Mouse (Mus musculus): ENCODE data around the gene Susd4.

Susd4 gene

DNA sequence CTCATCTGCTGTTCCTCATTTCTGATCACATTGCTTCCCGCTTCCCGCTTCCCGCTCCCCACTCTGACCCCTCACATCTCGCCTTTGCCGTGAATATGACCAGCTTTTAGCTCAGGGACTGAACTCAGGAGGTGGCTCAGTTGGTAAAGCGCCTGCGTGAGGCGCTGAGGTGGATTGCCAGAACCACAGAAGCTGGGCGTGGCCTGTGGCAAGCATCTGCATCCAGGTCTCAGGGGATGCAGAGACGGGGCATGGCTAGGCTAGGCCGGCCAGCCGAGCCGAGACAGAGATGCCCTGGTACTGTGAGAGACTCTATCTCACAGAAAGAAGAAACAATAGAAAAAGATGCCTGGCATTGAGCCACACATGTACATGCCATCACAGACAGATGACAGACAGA, 93.0 kb downstream of the Susd4 start:
- no peak for DNase-seq (ENCODE audit: low spot score in 2 of 2)

DNA sequence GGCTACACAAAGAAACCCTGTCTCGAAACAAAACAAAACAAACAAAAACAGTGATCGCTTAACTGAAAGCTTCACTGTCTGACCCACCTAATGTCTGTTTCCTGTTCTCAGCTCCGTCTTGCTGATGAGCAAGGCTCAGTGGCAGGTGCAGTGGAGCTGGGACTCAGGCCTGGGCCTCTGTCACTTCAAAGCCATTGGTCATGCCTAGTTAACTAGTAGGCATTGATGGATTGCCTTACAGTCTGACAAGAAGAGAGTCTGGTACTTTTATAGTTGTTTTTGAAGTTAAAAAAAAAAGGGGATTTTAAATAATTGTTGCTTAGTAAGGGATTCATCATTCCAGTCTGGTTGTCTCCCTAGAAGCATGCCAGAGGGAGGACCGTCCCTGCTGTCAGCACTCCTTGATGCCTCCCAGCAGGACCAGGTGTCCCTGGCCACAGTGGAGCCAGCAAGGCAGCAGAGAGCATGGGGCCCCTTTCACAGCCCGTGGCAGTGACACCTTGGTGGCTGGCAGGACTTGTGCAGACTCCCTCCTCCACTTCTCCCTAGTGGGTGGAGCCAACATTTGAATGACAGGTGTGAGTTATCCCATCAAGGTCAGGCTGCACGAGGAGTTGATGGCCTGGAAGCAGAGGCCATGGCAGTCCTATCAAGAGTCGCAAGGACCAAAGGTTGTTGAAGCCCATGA, 98.2 kb downstream of the Susd4 start:
- no peak for DNase-seq (ENCODE audit: low spot score in 2 of 2)

DNA sequence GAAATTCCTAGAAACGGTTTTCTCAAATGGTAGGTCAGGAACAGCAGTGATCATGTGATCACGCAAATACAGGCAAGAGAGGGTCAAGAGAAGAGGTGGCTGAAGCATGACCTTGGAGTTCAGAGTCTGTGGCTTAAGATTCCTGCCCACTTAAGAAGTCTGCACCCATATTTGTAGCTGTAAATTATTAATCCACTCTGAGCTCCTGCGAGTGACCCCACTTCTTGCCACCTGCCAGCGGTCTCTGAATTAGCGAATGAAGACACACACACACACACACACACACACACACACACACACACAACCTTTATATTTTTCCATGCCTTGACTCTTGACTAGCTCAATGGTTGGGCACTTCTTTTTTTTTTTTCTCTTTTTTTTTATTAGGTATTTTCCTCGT, 99.7 kb downstream of the Susd4 start:
- DNase-seq (ENCODE audit: low spot score in 2 of 2): no peak

DNA sequence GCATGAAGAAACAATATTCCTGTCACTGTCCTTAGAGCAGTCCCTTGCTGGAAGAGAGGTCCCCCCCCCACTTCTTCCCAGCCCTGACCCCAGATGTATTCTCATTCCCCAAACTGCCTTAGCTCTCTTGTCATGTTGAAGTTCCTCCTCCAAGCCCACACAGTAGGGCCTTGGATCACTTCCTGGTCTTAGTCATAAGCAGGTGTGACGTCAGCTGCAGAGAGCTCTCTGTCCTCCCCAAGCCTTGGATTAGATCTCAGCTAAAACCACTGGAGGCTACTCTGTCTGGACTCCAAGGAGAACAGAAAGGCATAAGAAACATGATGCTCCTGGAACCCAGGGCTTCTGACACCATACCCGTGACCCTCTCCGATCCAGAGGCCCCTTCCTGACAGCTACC, 104.2 kb downstream of the Susd4 start:
- no peak for DNase-seq (ENCODE audit: low spot score in 2 of 2)

DNA sequence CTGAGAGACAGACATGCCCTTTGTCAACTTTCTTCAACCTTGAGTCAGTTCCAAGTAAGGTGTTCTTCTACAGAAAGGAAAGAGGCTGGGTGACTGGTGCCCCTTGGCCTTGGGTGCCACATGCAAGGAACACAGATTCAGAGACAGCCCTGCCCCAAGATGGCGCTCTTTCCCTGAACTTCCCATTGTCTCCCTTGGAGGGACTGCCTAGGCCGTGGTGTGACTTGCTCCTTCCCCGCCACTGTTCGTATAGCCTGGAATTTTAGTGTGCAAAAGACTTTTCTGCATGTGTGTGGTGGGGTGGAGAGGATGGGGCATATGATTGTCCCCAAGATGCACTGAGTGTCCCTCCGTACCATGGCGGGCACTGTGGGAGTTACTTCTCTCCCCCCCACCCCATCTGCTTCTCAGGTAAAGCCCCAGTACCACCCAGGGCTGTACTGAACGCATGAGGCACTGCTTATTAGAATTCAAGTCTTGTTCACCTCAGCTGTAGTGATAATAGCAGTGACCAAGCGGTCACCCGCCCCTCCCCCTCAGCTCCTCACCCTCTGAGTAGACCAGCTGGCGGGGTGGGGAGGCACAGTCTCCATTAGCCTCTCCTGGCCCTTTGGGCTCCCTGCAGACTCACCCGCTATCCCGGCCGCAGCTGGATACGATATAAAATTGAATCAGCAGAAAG, 104.9 kb downstream of the Susd4 start:
- peak in 1 of 2 experiments; percentile 28 for DNase-seq (ENCODE audit: low spot score in 2 of 2)

DNA sequence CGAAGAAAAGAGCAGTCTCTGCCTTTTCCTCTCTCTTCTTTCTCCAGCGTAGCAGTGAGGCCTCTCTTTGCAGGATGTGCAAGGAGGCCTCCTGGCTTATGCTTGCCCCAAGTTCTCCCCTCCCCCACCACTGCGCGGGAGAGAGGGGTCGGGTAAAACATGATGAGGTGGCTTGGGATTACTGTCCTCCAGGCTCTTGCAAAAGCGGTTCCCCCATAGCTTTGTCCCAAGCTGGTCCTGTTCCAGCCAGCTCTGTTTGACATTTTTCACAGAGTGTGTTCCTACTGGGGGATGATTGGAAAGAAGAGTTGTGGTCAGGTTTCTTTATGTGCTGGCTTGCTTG, 105.4 kb downstream of the Susd4 start:
- no peak for DNase-seq (ENCODE audit: low spot score in 2 of 2)

DNA sequence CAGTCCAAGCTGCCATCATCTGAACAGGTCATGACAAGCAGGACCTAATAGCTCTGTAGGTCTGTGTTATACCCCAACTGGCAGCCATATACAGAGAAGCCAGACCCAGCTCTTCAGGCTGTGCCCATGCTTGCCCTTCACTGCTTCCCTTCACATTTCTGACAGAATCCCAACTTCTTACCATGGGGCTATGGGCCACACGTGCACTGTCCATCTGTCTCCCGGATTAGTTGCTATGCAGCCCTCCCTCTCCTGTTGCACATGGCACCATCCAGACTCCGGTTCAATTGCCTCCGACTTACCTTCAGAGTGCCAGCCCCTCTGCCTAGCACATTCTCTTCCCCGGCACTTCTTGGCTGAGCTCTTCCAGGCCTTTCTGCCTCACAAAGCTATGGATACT, 114.5 kb downstream of the Susd4 start:
- DNase-seq (ENCODE audit: low spot score in 2 of 2): no peak

DNA sequence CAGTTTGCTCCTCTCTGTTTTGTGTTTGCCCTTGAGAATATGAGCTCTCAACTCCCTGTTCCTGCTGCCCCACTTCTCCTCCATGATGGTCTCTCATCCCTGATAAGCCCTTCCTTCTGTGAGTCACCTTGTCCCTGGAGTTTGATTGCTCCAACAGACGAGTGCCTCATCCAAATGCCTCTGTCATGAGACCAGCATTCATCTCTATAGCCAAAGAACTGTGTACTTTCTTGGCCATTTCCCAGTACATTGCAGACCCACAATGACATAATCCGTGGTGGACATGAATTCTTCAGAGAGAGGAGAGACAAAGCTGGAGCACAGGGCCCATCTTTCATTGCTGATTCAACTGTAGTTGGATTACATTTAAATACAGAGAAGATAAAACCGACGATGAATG, 115.1 kb downstream of the Susd4 start:
- DNase-seq (ENCODE audit: low spot score in 2 of 2): no peak

DNA sequence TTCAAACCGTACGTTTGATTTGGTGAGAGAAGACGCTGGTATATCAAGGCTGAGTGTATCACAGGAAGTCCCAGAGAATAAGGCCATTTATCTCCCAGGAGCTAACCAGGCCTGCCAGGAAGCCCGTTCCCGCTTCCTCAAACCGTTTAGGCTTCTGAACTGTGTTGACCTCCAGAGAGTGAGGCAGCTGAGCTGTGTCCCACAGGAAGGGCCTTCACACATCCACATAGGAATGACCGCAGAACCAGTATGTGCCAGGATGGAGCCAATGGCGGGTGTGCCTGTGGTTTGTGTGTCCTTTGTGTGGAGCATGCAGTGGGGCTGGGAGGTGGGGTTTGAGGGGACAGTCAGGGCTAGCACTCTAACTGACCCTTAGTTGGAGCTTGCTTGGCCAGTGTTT, 117.6 kb downstream of the Susd4 start:
- DNase-seq (ENCODE audit: low spot score in 2 of 2): no peak

DNA sequence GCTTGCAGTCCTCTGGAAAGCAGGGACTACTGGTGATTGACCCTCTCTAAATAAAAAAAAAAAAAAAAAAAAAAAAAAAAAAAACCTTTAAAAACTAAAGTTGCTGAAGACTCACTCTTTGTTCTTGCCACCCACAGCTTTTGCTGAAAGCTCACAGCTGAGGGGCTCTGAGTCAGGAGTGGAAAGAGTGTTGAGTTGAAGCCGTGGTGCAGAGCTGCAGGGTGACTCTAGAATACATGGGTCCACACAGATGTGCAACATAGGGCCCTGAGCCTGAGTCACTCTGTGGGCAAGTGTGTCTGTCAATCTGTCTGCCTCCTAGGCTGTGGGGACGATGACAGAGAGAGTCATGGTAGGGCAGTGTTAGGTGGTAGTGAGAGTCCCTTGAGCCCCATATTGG, 119.0 kb downstream of the Susd4 start:
- DNase-seq (ENCODE audit: low spot score in 2 of 2): no peak

DNA sequence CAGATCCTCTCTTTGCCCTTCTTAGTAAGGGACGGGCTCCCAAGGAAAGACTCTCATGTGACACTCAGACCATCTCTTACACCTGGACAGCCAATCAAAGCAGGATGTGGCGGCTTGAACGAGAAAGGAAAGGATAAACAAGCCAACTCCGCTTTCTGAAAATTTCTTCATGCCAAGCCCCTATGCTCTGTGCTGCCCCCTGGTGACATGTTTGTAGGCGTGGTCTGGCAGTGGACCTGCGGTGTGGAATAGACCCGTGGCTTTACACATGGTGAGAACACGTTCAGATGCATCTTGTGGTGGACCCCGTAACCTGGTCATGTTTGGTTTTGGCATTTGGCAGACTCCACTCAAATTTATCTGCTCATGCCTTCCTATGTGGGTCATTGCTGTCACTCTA, 132.0 kb downstream of the Susd4 start:
- peak in 1 of 2 experiments; percentile 36 for DNase-seq (ENCODE audit: low spot score in 2 of 2)

DNA sequence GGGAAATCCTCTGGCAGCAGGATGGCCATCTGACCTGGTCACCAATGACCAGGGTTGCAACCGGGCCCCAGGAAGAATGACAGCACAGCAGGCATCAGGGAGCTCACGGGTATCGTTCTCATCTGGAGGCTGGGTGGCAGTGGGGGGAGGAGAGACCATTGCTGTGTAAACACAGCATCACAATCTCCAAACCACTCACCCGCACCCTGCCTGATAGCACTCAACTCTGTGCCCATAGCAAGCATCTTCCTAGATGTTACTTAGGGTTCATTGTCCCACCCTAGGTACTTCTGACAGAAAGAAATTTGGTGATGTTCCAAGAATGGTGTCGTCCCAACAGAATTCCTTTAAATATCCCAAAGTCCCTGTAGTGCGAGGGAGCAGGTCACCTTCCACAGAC, 133.4 kb downstream of the Susd4 start:
- DNase-seq (ENCODE audit: low spot score in 2 of 2): no peak

DNA sequence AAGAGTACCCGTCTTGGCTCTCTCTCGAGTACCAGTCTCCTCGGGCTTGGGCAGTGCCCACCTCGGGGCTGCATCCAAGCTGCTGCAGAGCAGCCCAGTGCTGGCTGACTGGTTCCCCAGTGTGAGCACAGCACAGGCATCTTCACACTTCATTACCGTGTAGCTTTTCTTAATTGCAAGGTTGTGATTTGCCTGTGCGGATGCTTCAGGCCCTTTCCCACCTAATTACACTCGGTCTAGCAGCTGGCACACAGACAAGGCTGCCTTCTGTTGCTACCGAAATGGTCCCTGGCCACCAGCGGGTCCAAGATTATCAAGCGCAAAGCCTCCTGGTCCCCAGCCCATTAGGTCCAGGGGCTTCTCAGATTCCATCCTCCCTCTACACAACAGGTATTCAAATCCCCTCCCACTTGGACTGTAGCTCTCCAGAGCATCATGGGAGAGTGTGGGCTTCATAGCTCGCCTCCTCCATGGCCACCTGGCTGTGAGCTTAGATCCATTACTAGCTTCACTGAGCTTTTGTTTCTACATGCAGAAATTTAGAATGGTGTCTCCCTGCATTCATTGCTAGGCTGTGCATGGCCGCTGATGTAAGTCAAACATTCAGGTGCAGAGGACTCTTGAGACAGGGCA, 134.0 kb downstream of the Susd4 start:
- DNase-seq (ENCODE audit: low spot score in 2 of 2): no peak

DNA sequence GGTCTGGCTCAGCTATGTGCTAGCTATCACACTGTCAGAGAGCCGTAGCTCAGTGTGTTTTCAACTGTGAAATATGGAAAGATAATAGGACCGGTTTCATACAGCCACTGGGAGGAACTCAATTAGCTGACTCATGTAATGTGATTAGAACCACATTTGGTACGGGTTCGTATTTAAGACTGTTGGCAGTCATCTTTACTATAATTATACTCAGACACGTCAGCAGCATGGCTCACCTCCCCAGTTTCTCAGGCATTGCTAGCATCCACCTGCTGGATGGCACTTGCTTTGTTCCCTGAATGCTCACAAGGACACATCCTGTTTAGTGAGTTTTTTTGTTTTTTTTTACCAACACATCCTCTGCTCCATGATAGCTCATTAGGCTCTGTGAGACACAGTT, 138.4 kb downstream of the Susd4 start:
- no peak for DNase-seq (ENCODE audit: low spot score in 2 of 2)

DNA sequence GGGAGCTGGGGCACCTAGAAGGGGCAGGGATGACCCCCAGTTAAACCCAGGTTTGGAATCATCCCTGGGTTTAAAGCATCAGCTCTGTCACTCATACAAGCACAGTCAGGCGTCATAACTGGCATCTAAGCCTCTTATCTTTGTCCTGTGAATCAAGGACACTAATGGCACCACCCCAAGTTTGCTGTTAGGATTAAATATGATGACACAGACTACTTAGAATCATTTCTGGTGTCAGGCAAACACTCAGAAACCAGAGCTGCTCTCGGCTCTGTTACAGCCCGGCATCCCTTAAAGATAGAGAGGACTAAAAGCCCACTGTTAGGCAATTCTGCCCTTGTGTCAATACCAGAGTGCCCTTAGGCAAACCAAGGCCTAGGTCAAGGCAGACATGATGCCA, 139.2 kb downstream of the Susd4 start:
- DNase-seq (ENCODE audit: low spot score in 2 of 2): no peak

DNA sequence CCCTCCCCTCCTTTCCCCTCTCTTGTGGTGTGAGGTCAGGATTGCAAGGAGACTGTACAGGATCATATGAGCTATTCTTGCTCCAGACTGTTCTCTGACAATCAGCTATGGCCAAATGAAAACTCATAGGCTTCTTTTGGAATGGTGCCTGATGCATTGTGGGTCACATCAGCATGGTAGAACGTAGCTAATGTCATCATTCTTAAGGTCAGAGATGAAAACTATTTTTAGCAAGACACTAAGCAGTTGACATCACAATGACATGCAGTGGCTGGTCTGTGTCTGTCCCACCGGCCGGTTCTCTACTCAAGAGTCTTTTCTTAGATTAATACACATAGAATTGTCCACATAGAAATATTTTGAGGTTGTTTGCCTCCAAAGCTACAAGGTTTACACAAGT, 142.0 kb downstream of the Susd4 start:
- no peak for DNase-seq (ENCODE audit: low spot score in 2 of 2)

DNA sequence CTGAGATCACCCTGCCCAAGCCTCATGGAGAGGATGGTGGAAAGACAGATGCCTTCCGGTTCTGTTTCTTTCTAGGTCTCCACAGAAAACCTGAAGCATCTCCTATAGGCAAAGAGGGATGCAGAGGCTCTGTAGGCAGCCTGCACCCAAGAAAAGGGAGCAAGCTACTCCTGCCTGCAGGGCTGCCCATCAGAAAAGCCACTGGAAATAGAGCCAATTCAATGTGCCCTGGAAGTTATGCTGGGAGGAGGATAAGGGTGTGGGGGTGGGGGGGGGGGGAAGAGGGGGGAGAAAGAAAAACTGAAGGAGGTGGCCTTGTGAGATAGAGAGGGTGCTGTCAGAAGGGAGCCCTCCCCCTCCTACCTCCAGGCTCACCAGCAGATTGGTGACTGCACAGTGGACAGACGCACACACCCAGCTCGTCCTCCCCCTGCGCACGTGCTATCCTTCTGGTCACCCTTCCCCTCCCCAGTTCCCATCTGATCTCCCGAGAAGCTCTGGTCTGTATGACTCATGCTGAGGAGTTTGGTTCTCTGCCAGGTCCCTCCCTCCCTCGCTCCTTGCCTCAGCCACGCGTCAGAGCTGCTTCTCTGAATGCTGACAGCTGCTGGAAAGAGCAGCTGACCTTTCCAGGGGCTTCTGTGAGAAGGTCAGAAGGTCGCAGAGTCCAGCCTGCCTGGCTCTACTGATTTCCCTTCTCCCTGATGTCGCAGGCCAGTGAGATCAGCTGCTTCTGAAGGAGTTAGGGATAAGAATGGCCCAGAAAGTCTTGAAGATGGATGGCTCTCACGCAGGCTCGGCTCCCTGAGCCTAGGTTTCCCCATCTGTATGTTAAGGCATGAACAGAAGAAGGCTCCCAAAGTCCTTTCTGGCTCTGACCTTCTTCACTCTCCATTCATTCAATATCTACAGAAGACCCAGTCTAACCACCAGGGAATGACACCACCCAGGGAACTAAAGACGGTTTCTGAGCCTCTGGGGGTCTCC, 144.7 kb downstream of the Susd4 start:
- DNase-seq (ENCODE audit: low spot score in 2 of 2): peak; percentile 81 to 92

DNA sequence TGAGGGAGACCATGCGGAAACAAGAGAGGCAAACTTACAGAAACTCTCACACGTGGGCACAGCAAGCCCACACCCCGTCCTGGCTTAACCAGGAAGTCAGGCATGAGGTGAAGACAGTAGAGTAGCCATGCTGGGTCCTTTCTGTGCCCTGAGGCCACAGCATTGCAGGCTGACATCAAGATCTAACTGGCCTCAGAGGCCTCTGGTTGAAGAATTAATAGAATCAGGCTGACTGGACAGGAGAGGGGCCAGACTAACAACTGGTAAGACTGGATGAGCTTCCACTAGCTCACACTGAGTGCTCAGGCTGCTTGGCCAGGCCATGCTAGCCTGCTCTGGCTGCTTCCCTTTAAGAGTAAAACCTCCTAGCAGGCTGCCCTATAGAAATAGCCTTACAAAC, 145.4 kb downstream of the Susd4 start:
- no peak for DNase-seq (ENCODE audit: low spot score in 2 of 2)

DNA sequence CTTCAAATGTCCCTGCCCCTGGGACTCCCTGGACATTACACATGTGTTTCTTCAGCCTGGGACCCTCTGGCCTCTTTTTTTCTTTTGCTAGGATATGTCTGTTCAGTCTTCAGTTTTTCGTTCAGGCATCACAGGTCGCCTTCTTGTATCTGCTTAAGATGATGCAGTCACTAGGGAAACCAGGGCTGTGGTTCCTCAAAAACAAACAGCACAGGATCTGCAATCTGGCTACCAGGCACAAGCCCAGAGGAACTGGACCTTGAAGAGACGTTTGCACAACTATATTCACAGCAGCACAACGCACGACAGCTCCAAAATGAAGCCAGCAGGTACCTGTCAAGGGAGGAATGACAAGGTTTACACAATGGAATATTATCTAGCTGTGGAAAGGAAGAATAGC, 145.9 kb downstream of the Susd4 start:
- no peak for DNase-seq (ENCODE audit: low spot score in 2 of 2)

DNA sequence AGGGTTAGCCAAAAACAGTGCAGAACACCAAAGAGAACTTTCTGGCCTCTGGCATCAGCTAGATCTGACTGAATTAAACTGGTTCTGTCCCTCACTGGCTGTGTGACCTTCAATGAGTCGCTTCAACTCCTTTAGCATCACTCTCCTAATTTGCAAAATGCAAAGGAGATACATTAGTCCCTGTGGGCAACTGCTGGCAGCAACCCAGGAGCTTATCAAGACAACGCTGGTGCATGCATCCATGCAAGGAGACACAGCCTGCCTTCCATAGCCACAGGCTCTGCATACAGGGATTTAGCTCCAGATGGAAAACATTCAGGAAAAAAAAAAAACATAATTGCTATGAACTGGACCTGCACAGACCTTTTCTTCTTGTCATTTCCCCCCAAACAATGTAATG, 148.9 kb downstream of the Susd4 start:
- no peak for DNase-seq (ENCODE audit: low spot score in 2 of 2)

DNA sequence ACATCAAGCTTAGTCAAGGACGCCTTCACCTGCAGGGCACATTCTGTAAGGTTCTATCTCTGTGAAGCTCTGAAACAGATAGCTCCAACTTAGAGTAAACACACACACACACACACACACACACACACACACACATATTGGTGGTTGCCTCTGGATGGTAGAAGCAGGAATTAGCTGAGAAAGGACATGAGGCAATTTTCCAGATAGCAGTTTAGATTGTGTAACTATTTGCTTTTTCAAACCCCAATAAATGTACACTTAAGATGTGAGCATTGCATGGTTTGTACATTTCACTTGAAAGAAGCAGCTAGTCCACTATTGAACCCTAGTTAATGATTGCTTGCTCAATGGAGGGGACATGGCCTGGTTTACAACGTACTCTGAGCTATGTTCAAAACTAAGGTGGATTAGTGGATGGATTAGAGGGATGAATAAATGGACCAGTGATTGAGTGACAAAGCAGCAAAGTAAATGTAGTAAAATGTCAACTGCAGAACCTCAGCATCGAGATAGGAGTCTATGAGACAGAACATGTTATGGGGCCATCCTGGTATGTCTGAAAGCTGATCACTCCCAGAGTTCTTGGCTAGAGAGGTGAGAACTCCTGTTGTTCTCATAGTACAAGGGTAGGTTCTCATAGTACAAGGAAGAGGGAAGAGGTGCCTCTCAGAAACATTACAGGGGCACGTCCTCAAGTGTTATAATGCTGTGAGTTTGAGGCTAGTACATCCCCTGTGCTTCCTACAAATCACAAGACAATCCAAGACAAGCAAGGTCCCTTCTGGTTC, 150.7 kb downstream of the Susd4 start:
- no peak for DNase-seq (ENCODE audit: low spot score in 2 of 2)
